Mouse (Mus musculus) monocyte, adult 5-6 weeks (primary cell): ENCODE results near the gene Cela3a. TPM values are rescaled to one million over a fixed set of nuclear protein-coding genes. Genes with fewer than 3 reads are reported as not detected.
"Not testable (repeated sequence)": the region's sequence is repeated elsewhere in the genome, so short reads cannot be mapped to it uniquely, and the experiment has no call there.

Experiments
- ATAC-seq: fragments of 153-309, 156-312 bp; replicated peaks from 2 replicates; pipeline ENCODE4 v1.8.0; 2017; ENCODE audit warnings: mild to moderate bottlenecking; ENCODE audit not compliant: low TSS enrichment, insufficient number of reproducible peaks, severe bottlenecking, poor library complexity, low FRiP score
- total RNA-seq: library from RNA; stranded (forward); fragments of 200-1000, 200-491, 200-594 nt; gene quantifications from 3 replicates; pipeline ENCODE4 v1.2.3, GENCODE M21; 2017

The Cela3a gene
- total RNA-seq, 1 experiment from 2014 or later: not detected

DNA sequence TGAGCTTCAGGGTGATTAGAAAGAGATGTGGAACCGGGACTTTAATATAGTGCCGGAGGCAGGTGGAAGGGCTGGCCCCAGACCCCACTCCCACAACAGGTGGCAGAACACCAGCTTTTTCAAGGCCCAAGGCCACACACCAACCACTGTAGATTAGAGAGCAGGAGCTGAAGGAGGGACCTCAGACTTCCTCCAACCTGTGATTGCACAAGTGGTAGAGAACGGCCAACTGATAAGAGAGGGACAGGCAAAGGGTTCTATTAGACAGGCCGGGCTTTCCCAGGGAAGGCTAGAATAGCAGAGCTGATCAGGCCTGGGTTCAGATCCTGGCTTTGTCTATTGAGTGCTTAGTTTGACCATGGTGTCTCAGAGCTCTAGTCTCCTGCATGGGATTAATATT lies 20.9 kb upstream of the Cela3a start, which contains the start of gene Cela3b:
Gene Cela3b, minus strand, starts transcription at position 39 of the 400 bp plus-strand sequence.
- no peak for ATAC-seq

DNA sequence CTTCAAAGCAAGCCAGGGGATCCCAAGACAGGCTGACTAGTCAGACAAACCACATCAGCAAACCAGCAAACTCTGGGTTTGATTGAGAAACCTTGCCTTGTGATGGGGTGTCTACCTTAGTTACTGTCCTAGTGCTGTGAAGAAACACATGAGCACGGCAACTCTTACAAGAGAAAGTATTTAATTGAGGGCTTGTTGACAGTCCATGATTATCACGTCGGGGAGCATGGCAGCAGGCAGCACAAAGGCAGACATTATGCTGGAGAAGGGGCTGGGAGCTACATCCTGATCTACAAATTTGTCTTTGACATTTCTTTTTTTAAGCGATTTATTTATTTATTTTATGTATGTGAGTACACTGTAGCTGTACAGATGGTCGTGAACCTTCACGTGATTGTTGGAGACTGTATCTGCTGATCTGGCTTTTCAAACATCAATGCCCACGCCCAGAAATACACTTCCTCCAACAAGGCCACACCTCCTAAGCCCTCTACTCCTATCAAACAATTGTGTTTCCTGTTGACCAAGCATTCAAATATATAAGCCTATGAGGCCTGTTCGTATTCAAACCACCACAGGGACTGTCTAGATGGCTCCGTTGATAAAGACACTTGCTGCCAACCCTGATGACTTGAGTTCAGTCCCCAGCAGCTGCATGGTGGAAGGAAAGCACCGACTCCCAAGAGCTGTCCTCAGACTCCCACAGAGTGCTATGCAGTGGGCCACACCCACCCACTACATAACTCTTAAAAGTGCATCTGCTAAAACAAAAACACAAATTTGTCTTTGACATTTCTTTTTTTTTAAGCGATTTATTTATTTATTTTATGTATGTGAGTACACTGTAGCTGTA lies 8.3 kb upstream of the Cela3a start:
- ATAC-seq: no peak

DNA sequence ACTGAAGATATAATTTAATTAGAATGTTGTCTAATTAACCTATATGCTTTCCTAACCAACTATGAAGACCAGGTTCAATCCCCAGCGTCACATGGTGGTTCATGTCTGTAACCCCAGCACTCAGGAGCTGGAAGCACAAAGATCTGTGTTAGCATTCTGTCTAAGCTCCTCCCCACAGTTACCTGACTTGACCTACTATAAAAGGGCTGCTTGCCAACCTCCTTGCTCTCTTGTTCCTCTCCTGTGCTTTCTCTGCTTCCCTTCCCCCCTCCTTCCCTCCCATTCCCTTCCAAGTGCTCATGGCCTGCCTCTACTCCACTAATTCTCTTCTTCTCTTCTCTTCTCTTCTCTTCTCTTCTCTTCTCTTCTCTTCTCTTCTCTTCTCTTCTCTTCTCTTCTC lies 5.3 kb upstream of the Cela3a start:
- ATAC-seq: no peak

DNA sequence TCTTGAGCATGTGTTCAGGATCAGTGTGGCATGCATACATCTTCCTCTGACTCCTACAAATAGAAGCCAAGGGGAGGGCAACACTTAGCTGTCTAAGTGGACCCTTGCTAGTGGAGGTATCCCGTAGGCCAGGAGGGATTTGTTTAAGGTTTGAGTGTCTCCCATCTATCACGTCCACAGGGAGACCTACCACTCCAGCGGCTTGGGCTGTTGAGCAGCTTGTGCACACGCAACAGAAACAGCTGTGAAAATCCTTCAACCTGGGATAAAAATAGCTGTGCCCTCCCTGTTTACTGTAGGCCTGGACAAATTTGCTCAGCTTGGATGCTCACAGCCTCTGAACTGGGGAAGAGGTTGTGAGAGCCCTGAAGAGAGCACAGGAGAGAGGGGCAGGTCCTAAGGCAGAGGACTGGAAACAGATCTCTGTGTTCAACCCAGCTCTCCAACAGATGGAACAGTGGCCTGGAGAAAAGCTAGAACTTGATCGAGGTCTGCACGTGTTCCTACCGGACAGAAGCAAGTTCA lies 2.7 kb upstream of the Cela3a start:
- ATAC-seq: not testable (repeated sequence)

DNA sequence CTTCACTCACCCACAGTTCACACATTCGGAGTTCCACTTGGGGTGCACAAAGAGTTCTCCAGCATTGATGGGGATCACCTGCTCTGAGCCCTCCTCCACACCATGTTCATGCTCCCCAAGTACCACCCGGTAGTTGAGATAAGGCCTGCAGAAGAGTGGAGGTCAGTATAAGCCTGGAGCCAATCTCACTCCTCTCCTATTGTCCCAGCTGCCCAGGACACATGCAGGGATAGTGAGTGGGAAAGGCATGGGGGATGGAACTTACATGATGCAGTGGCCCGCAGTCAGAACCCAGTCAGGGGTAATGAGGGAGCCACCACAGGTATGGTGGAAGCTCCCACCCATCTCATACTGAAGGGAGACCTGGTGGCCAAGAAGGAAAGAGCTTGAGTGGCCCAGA lies 4.0 kb downstream of the Cela3a start:
- ATAC-seq: no peak

DNA sequence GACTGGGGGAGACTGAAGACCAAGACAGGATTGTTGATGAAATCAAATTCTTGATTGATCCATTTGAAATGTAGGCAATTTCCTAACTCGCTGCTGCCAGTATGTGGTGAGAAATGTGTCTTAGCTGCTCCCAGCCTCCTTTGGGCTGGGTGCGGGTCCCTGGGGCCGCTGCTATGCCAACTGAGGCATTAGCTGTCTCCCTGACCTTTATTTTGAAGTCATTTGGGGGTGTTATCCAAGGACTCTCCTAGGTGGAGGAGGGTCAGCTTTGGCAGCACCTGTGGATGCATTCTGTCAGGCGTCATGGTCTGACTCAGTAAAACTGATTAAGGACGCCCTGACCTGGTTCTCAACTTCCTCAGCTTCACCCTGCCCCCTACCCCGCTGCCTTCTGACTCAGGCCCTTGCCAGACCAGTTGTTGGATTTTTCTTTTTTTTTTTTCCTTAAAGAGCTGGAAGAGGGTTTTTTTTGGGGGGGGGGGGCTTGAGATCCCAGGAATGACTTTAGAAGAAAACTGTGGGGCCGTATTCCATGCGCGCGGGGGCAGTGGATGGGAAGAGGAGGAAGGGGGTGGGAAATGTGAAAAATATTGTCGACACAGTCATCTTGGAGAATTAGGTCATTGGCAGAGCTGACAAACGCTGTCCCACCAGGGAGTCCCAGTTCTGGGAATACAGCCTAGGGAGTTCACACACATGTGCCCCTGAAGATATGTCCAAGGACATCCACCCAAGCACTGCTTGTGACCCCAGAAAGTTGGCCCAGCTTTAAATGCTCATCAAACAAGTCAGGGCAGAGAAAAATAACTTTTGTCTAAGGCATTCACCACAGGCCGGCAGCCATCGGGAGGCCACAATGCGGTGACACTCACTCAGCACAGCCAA lies 12.7 kb downstream of the Cela3a start:
- no peak for ATAC-seq

DNA sequence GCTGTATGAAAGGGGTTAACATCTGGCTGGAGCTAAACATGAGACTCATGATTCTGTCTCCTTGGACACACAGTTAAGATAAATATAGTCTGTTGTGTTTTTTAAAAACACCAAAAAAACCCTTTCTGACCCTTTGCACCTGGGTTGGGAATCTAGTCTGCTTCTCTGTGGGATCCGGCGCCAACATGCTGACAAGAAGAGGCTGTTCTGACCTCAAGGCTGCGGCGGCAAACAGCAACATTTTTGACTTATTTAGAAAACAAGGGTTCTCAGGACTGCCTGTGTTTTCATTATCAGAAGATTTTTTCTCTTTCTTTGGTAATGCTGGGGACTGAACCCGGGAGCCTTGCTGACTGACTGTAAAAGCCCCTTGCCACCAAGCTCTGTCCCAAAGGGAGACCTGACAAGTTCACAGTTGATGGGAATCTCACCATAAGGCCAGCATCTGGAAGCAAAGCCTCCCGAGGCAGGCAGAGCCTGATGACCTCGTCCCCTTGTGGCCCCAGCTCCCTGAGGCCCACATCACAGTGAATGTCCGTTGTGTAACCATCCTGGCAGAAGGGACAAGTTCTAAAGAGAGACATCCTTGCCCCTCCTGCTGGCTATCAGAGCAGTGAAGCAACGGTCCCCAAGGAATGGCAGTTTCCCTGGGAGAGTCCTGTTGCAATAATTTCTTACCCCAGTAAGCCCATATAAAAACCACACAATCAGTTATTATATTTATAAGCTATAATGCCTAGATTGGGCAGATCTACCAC lies 16.0 kb downstream of the Cela3a start:
- ATAC-seq: no peak

DNA sequence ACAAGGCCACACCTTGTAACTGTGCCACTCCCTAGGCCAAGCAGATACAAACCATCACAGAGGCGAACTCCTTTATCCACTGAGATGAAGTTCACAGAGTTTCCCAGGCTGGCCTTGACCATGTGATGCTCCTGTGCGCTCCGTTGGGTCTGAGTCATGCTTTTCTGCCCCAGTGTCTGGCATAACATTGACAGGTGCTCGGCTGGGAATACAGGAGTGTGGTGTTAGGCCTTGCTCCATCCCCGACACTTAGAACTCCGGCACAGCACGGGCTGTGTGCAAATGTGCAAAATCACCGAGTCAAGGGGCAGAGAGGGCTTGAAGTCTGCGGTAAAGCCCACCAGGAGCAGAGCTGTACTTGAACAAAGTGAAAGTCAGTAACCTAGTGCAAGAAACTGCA lies 16.7 kb downstream of the Cela3a start:
- no peak for ATAC-seq

DNA sequence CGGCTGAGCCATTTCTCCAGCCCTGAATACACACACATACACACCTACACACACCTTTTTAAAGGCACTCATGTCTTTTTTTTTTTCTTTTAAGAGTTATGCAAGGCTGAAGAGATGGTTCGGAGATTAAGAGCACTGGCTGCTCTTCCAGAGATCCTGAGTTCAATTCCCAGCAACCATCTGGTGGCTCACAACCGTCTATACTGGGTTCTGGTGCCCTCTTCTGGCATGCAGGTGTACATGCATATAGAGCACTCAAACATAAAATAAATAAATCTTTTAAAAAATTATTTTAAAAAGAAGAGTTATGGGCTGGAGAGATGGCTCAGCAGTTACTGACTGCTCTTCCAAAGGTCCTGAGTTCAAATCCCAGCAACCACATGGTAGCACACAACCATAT lies 18.3 kb downstream of the Cela3a start:
- ATAC-seq: no peak

DNA sequence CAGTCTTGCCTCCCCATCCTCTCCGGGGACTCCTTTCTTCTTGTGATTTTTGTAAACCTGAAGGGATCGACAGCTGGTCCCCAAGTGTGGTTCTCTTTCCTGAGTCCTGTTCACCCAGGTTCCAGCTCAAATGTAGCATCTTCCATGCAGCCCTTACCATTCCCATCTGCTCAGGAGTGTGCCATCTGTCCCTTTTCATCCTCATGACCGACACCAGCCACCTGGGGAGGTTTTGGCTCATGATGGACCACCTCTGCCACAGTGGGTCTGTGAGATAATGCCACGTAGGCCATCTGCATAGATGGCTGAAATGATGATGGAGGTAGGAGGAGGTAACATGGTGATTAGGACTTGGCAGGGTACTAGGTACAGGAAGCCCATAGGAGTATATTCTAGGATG lies 19.4 kb downstream of the Cela3a start:
- ATAC-seq: no peak

DNA sequence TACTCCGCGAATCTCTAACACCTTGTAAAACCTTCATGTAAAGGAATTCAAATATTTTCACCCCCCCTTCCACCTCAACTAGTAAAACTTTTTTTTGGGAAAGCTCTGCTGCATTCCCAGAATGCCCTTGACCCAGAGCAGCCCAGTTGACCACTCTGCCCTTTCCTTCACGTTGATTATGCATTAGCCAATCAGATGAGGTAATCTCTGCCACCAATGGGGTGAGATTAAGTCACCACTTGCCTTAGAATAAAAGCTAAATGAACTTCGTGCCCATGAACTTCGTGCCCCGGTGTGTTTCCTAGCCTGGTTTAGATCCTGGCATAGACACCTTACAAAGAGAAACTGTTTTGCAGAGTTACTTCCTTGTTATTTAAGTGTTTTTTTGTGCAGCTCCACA lies 20.6 kb downstream of the Cela3a start:
- no peak; the same call in 1 of the 2 replicates for ATAC-seq

DNA sequence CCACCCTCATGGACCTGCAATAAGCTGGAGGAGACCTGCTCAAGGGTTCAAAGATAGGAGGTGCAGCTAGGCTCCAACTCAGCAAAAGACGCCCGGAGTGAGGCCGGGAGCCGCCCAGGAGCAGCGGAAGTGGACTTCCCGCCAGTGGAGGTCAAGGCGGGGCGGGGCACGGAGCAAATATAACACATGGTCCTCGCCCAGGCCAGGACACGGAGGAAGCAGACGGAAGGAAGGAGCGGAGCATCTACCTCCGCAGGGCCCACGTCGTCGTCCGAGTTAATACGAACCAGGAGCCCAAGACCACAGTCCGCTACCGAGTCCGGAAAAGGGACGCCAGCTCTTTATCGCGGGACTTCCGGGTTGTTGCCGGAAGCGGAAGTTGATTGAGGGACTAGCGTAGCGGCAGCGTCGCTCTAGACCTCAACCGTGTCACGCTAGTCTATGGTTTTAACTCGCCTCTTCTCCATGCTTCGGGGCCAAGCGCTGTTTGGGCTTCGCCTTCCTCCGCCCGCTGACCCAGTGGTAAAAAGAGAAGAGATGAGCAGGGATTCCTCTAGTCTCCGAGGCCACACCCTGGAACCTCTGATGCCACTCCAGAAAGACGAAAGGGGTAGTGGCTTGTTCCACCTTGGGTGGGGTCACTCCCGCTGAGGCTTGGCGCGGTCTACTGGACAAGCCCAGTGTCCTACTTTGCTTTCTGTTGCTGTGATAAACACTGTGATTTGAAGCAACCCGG lies 21.4 kb downstream of the Cela3a start:
- ATAC-seq: peak; percentile 92

DNA sequence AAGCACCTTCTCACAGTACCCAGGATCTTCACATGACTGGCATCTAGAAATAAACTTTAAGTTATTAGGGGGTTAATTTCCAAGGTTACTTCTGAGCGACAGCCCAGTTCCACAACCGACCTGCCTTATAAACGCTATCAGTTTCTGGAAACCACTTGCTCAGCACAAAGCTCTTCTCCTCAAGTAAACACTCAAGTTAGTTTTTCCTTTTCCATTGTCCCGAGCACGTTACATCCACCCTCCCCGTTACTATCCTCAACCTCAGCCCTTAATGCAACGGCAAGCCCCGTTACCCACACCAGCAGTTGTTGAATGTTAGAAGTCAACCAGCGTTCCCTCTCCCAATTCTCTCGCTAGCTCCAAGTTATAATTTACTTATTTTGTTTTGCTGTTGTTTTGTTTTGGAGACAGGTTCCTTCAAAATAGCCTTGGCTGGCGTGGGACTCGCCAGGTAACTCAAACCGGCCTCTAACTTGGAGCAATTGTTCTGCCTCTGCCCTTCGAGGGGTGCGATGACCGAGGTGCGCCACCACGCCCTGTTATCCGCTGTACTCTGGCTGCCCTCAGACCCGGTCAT lies 22.0 kb downstream of the Cela3a start:
- ATAC-seq: no peak

DNA sequence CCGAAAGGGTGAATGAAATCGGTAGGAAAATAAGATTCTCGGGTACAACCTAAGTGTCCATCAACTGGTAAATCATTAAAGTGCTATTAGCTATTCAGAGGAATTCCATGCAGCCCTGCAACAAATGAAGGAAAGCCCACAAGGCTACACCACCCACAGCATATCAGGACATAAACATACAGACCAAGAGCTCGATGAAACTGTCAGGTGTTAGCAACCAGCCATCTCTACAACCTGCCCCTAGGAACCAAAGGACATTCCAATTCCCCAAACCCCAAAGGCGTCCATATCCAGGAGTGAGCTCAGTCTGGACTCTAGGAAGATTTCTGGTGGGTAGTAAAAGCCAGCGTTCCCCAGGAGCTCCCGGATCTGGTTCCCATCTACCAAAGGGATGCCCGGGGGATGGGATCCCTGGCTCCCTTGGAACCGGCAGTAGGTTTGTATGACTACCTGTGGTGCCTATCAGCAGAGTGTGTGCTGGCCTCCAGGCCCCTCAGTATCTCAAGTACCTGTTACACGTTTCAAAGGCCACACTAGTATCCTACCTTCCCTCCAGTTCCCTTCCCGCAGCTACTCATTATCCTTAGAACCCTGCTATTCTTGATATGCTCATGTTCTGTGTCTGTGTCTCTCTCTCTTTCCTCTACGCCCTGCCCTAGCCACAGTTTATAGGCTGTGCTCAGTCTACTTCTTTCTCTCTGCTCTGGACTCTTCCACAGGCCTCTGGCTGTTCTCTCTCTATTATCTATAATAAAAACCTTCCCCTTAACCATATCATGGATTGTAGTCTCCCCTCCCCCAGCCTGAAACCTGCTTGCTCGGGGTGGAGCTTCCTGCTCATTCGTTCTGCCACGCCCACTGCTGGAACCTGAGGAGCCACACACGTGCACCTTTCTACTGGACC lies 28.6 kb downstream of the Cela3a start:
- ATAC-seq: no peak

DNA sequence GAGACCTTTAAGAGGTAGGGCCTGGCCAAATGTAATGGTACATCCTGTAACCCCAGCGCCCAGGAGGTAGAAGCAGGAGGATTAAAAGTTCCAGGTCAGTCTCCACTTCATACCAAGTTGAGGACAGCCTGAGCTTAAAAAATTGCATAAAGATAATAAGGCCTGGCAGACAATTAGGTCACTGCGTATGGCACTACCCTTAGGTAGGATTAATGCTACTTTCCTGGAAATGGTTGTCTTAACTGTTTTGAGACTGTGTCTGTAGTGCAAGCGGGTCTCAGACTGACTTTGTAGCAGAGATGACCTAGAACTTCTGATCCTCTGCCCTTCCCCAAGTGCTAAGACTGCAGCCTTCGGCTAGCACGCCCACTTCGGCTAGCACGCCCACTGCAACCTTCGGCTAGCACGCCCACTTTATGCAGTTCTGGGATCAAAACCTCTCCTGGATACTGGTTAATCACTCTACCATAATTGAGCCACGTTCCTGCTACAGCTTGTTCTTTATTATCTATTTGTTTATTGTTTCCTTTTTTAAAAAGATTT lies 29.8 kb downstream of the Cela3a start:
- no peak for ATAC-seq

DNA sequence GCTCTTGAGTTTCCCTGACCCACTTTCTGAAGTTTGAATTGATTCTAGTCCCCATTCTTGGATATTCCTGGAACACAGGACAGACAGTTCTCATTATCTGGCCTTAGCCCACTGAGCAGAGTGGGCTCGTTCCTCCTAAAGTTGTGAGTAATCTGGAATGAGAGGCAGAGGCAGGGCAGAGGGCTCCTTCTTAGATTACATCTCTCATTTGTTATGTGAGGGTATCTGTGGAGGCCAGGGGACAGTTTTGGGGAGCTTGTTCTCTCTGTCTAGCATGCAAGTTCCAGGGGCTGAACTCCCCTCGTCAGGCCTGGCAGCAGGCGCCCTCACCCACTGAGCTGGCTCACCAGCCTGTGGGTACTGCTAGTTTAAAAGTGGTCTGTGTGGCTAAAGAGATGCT lies 30.5 kb downstream of the Cela3a start:
- no peak for ATAC-seq
